Mouse (Mus musculus) thymus, postnatal 25 days (tissue): Measurements from ENCODE around the gene Nfia.

Experiments
- DNase-seq: peaks from one replicate; pipeline ENCODE4 v3.0.0; 2022

Nfia gene

DNA sequence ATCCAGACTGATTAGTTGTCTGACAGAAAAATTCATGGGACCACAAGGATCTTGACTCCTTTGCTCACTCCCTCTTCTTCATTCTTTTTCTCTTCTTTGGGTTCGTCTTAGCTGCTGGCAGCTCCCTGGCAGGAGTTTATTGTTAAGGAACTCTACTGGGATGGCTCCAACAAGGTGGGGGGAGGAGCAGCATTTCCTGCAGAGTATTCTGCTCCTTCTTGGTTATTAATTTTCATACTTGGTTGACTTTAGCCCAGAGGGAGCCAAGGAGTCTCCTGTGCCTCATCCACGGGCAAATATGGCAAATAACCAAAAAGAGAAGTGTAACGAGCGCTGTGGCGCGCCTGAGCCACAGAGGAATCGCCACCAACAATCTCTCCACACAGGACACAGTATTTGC is 190.3 kb downstream of the Nfia start:
- DNase-seq, result no peak

DNA sequence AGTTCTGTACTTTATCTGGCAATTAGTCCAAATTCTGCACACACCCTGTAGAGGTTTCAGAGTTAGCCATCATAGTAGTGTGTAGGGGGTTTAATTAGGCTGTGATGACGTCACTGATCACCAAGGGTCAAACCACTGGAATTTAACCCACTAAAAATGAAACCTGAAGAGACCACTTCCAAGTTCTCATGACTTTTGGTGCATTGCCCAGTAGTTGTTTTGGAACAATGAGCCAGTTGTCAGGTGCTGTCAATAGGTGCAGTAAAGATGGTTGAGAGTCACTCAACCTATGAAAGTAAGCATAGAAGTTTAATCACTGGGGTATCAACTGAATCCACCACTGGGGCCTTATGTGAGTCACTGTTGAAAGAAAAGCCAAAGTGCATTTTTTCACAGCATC is 191.4 kb downstream of the Nfia start:
- no peak for DNase-seq

DNA sequence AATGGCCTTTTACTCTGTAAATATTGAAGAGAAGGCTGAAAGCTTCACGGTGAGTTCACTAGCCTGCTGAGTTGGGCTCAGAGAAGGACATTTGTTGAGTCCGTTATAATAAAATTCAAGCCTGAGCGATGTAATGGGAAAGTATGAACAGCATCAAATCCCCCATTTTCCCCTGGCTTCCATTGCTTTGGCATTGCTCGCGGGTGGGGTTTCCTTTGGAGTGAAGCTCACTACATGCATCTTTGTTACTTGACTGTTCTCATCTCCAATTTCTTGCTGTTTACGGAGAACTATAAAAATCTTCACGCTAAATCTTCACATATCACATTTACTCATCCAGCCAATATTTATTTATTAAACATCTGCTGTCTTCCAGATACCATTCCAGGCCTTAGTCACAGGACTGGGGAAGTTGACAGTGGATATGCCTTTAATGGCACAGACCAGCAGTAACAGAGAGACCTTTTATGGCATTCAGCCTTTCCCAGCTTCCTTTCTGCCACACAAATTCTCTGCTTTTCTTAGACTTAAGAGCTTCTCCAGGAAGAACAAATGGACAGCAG is 196.3 kb downstream of the Nfia start:
- no peak for DNase-seq

DNA sequence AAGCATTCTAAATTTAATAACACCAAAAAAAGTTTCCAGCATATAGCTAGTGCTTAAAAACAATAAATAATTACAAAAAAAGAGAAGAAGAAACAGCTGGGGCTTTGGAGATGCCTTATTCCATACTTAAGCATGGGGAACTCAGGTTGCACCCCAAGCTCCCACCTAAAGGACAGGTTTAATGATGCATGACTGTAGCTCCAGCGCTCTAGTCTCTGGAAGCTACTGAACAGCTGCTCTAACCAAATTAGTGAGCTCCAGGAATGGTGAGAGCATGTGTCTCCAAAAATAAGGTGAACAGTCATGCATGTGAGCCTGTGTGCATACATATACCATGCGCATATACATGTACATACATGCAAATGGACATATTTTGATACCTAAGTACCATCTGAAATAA is 200.5 kb downstream of the Nfia start:
- no peak for DNase-seq

DNA sequence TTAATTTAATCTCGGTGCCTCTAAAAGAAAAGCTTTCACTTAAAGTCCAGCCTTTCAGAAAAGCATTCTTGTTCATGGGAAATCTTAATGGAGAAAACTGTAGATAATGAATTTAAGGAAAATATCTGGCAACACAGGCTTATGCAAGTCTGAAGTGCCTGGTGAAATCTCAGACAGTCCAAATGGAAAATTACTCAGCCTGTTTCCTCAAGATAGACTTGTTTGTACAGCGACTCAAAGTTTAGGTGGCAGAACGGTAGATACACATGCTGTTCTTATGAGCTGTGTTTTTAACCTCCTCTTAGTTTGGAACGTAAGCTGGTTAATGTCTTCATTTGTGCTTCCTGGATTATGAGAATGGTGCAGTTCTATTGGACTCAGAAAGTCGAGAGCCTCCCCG is 201.5 kb downstream of the Nfia start:
- DNase-seq, result no peak

- no peak for DNase-seq
Measured at GRCm38 (mm10) chr4:97976891-97977290, 204.4 kb downstream of the Nfia start.

DNA sequence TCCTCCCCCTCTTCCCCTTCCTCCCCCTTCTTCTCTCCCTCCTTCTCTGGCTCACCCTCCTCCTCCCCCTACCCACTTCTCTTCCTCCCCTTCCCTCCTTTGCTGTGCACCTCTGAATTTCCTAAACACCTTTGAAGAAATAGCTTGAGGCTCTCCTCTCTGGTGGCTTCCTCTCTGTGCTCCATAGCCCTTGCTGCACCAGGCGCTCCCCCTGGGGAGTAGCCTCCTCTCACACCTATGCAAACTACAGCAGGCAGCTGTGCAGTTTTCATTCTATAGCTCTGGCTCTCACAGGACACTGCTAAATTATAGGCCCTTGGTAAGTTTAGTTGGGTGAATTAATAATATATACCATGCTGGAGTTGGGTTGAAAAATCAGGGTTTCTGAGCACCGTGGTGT is 211.8 kb downstream of the Nfia start:
- DNase-seq, result no peak

GRCm38 (mm10) chr4:97986056-97986734 is 213.7 kb downstream of the Nfia start:
- no peak for DNase-seq

DNA sequence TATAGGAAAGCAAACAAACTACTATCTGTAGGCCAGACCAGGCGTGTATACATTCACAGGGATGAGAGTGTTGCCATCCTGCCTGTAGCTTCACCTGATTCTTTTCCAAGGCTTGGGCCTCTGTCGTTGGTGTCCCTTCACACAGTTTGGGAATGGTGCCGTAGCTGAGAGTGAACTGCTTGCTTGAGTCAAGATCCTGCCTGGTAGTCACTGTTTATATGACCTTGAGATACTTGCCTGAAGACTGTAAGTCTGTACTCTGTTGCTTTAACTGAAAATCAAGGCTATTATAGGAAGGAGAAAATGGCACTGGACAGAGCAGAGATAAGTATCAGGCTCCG is 214.2 kb downstream of the Nfia start:
- DNase-seq, result no peak

DNA sequence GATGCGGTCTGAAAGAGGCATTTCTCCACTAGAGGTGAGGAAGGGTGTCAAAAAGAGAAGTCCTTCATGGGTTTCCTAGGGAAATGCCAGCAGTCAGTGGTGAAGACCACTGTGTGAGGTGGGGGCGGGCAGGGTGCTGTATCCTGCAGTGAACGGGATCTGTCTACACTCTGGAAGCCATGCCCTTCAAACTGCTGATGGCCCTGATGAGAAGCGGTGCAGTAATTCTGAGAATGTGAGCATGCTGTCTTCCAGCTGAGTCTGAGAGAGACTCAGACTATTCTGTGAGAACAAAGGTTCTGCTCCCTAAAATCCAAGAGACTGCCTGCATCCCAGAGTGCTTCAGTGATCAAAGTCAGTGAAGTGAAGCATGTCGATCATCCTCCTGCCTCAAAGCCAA is 216.2 kb downstream of the Nfia start:
- no peak for DNase-seq

GRCm38 (mm10) chr4:97990431-97990830 is 217.9 kb downstream of the Nfia start:
- no peak for DNase-seq

- no peak for DNase-seq
Measured at GRCm38 (mm10) chr4:97991395-97991794, 218.9 kb downstream of the Nfia start.

DNA sequence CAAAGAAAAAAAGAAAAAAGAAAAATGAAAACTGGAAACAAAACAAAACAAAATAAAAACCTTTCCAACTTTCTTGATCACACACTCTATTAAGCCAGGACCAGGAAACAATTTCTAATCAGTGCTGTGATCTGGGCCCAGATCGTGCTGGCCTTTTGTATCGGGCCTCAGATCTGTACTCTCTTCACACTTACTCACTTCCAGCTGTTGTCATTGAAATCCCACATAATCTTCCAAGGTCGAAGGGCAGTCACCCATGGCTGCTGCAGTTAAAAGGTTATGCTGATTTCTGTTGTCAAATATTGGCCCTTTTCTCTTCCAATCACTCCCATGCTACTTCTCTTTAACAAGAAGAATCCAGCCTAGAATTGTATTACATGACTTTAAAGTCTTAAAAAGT is 219.3 kb downstream of the Nfia start:
- no peak for DNase-seq

- DNase-seq, result peak; percentile 36
Measured at GRCm38 (mm10) chr4:97995911-97996712, 223.6 kb downstream of the Nfia start.

DNA sequence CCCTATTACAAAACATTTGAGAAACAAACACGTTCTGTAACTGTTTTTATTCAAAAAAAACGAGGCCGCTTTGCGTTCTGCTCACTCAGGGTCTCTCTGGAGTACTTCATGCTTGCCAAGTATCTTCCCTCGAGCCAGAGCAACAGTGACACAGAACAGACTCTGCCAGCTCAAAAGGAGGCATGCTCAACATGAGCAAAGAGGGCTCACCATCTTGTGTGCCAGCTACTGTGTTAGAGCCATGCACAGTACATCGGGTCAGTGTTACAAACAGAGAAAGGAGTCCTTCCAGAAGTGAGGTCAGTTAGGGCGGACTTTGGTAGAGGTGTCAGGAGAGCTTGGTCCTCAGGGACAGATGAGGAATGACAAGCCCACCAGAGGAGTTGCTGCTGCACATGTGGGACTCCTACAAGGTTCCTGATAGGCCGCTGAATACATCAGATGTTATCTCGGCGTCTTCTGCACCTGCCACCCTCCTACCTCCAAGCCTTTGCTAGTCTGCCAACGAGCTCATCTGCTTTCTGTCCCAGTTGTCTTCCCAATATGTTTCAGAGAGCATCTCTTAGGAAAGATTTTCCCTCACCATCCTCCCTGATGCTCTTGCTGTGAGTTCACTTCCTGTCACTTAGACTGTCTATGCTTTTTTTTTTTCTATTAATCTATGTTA is 224.8 kb downstream of the Nfia start:
- no peak for DNase-seq

DNA sequence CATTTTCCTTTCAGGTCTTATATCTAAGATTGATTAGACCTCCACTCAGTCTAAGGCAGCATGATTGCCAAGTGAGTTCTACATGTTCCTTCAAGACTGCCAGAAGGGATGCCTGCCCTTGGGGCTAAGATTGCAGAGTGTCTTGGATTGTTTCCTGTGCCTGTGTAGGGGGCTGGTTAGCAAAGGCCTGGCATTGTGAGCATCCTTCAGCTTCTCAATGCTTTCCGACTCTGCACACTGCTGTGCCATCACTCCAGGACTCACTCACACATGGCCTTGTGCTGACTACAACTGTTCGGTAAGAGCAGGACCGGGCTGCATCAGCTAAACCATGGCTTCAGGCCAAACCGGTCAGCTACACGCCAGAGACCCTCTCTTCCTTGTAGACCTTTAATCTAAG is 229.7 kb downstream of the Nfia start:
- DNase-seq, result no peak

DNA sequence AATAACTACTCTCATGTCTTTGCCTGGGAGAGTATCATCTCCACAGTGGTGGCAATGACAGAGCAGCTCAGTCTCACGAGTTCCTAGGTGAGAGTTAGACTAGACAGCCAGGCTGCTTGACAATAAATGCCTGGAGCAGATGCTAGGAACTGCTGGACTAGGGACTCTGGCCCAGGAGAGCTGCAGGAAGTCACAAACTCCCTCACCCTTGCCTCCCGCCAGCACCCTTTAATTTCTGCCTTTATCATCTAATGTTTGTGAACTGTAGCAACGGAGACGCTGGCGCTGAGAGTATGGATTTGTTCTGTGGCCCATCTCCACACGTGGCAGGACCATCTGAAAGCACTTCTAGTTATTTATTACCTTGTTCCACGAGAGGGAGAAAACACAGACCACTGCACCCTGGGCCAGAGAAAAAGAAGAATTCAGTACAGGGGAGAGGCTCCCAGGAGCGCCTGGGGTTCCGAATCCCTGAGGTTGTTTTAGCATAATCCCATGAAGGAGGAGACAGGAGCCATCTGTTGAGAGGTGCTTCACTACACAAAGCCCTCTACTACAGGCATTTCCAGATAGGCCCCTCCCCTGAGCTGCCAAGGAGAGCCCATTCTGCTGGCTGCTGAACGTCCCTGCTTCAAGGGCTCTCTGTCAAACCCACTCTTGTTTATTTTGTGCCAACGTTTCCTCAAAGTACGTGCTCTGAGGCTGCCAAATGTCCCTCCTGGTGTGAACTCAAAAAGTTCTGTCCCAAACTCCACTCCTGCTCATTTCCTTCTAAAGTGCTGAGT is 231.0 kb downstream of the Nfia start:
- DNase-seq, result no peak

GRCm38 (mm10) chr4:98004108-98004625 is 231.6 kb downstream of the Nfia start:
- DNase-seq, result no peak

DNA sequence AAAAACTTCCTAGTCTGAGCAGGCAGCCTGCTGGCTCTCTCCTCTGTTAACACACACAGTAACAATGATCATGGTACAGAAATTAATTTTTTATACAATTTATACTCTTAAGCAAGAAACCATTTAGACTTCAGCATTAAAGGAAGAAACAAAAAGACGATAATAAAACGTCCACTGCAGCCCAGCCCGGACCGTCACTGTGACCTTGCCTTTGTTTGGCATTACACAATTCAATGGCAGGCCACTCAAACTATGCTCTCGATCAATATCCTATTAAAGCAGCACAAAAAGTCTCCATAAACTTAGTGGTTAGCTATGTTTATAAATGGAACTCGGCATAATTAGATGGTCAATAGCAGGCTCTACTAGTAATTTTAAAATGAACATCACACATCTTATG is 232.5 kb downstream of the Nfia start:
- no peak for DNase-seq

- DNase-seq, result no peak
Measured at GRCm38 (mm10) chr4:98008814-98009368, 236.4 kb downstream of the Nfia start.

- DNase-seq, result no peak
Measured at GRCm38 (mm10) chr4:98009966-98010365, 237.4 kb downstream of the Nfia start.

- DNase-seq, result no peak
Measured at GRCm38 (mm10) chr4:98019811-98020210, 247.3 kb downstream of the Nfia start.
